Mouse (Mus musculus): ENCODE data around the gene Tbc1d17.

Gene Tbc1d17

DNA sequence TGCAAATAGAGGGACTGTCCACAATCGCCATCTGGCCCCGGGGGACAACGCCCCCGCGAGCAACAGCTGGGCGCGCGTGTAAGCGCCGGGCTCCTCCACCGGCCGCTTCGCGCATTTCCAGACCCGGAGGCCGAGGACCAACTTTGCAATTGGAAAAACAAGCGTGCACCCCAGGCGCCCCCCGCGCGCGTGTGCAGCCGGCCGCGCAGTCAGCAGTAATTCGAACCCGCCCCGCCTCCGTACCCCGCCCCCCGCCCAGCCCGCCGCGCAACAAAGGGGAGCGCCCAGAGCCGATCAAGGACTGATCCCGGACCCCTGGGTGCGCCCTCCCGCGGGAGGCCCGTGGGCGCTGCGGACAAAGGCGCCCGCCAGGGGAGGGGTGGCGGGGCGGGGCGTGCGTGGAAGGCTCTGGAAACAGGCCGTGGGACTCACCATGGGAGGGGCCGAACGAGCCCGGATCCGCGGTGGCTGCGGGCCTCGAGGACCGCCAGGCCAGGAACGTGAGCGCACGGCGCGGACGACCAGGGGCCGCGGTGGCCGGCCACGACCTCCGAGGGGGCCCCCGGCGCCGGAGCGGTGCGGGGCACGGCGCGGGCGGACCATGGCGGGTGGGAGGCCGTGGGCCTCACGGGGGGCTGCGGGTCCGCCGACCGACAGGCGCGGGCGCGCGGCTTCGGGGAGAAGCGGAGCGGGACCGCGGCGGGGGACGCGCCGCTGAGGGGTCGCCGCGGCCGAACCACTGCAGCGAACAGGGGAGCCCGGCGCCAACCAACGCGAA, 20.2 kb upstream of the Tbc1d17 start:
- no peak for DNase-seq (ENCODE audit: low spot score)

DNA sequence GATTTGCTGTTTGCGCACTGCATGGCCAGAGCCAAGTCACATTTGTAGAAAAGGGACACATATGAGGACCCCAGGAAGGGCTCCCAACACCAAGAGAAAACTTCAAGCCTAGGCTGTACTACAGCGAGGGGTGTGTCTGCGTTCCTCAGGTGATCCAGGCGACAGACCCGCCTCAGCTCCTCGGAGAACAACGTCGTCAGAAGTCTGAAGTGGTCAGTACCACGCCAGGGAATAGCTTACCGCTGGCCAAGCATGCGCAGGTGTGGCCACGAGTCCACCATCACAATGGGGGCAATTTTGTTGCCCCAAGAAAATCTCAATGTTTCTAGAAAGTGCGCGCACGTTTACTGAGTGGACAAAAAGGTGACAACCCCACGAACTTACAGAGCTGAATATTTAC, 19.6 kb upstream of the Tbc1d17 start:
- no peak for DNase-seq (ENCODE audit: low spot score)

DNA sequence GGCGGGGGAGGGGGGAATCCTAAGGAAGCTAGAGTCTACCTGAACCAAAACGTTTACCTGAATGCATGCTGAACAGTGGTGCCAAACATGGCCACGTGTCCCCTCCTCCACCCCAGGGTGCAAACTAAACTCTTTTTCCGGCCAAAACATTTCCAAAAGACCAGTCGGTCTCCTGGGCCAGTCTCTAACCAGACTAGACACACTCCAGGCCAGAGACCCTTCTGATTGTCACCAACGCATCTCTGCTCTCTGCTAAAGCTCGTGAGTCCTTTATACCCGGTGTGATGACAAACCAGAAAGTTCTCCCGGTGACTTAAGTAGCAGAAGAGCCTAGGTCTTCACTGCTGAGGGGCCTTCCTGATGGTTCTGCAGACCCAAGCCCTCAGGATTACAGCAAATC, 18.9 kb upstream of the Tbc1d17 start:
- DNase-seq (ENCODE audit: low spot score) = no peak

DNA sequence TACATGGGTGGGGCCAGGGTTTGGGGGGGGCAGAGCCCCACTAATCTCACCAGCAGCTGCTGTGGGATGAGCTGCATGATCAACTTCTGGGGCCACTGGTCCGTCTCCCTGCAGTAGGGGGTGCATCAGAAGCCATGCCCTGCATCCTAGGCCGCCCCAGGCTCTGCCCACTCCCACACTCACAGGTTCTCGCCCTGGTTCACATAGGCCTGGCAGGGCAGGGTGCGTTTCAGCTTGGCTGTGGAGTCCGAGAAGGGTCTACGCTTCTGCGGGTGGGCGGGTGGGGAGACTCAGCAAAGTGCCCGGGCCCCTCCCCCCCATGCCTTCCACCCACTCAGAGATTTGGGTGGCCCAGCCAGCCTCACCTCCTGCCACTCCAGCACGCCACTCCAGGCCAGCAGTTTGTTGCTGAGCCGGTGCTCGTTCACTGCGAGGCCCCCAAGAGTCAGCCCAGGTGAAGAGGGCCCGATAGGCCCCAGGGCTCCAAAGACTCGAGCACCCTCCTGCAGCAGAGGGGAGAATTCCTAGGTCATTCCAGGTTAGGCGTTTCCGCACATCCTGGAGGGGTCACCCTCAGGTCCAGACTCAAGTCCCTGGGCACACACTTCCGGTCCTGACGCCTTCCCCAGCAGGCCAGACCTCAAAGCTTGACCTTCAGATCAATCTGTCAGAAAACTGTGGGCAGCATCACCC, 18.3 kb upstream of the Tbc1d17 start:
- DNase-seq (ENCODE audit: low spot score) = no peak

DNA sequence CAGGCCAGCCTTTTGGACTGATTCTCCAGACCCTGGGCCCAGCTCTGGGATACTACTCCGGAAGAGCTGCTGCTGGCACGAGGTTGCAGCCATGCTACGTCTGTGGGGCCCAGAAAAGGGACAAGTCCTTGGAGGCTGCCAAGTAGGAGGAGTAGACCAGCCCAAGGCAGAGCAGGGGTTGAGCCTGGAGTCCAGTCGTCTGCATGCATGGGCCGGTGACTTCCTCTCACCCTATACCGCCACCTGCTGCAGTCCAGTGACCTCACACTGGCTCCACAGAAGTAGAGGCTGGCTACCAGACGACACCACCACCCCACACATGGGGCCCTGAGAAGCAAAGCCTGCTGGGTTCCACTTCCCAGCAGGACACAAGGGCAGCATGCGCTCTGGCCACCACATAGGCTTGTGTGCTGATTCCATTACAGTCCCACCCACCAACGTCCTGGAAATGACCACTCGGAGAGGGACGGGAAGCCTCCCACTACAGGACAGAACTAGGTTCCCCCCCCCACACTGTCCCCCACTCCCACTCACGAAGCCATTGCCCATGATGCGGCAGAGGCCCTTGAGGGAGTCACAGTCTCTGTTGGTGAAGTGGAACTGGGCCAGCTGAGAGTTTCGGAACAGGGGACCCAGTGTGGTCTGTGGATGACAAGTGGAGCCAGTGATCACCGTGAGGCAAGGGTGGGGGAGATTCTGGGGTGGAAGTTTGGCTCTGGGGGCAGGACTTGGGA, 17.6 kb upstream of the Tbc1d17 start:
- DNase-seq (ENCODE audit: low spot score) = no peak

DNA sequence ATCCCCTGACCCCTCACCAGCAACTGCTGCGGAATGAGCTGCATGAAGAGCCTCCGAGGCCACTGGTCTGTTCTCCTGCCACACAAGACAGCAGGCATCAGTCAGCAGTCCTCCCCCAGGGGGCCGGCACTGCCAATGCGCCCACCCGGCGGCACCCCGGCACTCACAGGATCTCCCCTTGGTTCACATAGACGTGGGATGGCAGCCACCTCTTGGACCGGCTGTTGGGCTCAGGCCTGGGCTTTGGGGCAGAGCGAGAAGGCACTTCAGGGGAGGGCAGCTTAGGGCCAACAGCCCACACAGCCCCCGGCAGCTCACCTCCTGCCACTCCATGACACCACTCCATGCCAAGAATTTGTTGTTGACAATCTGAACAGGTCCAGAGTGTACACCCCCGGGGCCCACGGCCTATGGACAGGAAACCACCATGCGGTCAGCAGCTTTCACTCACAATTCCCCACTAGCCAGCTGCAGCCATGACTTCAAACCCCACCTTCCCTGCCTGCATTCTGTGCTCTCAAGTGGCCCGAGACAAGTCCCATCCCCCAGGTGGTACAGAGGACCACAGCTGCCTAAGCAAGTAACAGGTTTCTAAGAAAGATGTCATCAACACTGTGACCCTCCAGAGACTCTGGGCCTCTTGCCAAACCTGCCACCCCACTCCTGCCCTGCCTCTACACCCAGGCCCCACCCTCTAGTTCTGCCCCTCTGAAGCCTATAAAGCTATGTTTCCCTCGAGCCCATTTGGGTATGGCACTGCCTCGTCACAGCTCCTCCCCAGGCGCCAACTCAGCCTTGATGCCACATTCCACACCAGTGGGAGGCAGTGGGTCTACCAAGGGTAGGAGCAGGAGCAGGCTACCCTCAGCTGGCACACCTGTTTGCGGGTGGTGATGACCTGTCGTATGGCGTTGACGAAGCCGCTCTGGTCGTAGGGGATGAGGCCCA, 16.0 kb upstream of the Tbc1d17 start:
- DNase-seq (ENCODE audit: low spot score) = no peak

DNA sequence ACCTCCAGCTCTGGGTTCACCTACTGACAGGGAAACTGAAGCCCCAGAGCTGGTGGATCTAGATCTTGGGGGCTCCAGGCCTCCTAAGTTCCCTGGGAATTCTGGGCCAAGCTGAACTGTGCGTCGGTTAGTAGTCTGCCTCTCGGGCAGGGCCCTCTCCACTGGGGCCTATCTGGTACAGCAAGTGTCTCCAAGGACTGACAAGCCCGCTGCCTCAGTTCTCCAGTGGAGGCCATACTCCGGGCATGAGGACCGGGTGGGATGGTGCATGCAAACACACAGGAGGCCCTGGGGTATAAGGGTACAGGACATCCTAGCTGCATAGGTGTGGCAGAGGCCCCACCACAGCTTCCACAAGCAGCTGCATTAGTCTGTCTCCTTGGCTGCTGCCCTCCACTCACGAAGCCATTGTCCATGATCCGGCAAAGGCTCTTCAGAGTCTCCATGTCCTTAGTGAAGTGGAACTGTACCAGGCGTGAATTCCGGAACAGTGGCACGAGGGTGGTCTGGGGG, 15.2 kb upstream of the Tbc1d17 start:
- DNase-seq (ENCODE audit: low spot score) = no peak

DNA sequence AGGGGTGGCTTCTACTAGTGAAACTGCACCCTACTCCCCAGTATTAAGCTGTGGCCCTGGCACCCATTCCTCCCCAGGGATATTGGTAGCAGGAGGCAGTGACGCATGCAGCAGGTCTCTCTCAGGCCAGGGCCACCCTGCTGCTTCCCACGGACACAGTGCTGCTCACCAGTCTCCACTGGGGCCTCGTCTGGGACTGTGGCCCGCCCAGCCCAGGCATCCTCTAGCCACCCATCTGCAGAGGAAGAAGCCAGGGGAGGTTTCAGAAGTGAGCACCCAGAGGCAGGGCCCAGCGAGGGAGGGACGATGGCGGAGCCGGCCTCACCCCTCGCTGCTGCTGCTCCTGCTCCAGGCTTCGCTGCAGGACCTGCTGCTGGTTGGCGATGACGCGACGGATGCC, 14.3 kb upstream of the Tbc1d17 start:
- no peak for DNase-seq (ENCODE audit: low spot score)

DNA sequence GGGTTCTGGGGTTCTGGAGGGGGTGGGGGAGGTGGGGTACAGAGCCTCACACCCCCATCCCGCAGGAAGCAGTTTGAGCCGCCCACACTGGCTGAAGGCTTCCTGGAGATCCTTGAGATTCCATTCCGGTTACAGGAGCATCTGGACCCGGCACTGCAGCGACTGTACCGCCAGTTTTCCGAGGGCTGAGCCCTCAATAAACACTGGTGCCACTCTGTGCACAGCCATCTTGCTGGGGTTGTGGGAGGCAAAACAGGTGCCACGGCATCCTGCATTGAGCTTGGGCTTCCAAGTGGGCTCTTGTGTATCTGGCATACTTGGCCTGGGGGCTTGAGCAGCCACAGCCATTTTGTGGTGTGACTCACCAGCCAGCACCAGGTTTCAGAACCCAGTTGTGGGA, 13.6 kb upstream of the Tbc1d17 start:
- DNase-seq (ENCODE audit: low spot score) = no peak

DNA sequence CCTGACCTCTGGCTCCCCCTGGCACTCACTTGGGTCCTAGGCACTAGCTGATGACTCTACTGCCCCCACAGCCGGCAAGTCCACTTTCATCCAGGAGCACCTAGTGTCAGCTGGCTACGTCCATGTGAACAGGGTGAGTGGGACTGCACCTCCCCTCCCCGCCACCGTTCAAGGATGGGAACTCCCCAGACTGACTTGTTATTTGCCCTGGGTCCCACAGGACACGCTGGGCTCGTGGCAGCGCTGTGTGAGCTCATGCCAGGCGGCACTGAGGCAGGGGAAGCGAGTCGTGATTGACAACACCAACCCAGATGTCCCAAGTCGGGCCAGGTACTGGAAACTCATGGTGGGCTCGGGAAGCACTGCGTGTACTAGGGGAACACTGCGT, 12.5 kb upstream of the Tbc1d17 start:
- no peak for DNase-seq (ENCODE audit: low spot score)

DNA sequence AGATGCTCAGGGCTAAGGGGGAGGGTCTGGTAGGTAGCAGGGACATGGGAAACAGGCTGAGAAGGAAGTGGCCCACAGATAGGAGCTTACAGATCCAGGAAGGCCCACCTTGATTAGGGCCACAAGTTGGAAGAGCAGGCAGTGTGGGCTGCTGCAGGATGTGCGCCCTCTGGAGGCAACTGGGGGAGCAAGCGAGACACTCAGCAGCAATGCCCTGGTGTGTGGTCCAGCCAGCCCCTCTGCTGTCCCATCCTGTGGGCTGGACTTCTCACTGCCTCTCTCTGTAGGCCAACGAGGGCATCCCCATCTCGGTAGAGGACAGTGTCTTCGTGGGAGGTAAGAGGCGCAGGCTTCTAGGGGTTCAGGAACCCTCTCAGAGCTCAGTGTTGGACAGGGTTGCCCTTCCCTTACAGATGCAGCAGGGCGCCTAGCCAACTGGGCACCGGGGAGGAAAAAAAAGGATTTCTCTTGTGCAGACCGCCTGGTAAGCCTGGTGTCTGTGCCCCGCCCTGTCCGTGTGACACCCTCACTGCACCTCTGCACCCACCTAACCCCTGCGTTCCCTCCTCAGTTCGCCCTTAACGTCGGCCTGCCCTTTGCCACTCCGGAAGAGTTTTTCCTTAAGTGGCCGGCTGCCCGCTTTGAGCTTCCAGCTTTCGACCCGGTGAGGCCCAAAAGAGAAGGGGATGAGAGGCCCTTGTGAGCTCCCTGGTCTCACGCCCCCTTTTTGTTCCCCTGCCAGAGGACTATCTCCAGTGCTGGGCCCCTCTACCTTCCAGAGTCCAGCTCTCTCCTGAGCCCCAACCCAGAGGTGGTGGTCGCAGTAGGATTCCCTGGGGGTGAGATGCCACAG, 11.9 kb upstream of the Tbc1d17 start:
- peak; percentile 61 for DNase-seq (ENCODE audit: low spot score)

DNA sequence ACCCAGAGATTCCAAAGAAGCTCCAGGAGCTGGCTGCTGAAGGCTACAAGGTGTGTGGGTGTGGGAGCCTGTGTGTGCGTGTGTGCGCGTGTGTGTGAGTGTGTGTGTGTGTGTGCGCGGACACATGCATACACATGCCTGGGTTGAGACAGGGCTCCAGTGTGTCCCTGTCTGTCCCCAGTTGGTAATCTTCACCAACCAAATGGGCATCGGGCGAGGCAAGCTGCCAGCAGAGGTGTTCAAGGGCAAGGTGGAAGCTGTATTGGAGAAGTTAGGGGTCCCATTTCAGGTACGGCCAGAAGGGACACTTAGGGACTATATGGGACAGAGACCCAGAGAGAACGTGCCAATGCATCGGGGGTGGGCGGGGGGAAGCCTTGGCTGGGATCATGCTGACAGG, 11.0 kb upstream of the Tbc1d17 start:
- no peak for DNase-seq (ENCODE audit: low spot score)

DNA sequence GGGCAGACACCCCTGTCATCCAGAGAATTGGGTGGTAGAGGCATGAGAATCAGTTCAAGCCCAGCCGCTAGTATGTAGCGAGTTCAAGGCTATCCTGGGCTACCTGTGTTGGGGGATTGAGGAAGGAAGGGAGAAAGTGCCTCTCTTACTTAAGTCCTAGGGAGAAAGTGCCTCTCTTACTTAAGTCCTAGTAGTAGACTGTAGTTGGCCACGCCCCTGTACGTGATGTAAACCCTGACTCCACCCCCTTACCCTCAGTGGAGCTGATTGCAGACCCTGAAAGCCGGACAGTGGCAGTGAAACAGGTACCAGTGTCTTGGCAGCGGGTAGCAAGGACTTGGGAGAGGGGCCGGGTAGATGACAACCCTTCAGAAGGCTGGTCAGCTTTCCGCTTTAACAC, 9.0 kb upstream of the Tbc1d17 start:
- DNase-seq (ENCODE audit: low spot score) = peak; percentile 80

DNA sequence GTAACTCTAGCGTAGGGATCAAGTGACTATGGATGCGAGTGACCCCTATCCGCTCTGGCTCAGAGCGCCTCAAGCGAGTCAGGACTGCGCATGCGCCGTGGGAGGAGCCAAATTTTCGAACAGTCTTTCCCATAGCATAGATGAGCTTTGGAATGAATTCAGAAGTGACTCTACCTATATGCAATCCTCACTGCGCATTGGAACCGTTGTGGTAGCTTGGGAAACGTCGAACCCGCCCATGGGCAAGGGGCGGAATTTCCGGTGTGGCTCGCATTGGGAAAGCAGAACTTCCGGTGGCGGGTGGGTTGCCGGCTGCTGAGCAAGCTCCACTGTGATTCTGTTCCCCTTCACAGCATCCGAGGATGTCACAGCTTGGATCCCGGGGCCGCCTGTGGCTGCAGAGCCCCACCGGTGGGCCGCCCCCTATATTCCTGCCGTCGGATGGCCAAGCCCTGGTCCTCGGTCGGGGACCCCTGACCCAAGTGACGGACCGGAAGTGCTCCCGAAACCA, 8.2 kb upstream of the Tbc1d17 start, which contains the start of gene Pnkp:
Gene Pnkp (plus strand): TSS at position 98 of the 511 bp plus-strand sequence.
- peak; percentile 85 for DNase-seq (ENCODE audit: low spot score)

DNA sequence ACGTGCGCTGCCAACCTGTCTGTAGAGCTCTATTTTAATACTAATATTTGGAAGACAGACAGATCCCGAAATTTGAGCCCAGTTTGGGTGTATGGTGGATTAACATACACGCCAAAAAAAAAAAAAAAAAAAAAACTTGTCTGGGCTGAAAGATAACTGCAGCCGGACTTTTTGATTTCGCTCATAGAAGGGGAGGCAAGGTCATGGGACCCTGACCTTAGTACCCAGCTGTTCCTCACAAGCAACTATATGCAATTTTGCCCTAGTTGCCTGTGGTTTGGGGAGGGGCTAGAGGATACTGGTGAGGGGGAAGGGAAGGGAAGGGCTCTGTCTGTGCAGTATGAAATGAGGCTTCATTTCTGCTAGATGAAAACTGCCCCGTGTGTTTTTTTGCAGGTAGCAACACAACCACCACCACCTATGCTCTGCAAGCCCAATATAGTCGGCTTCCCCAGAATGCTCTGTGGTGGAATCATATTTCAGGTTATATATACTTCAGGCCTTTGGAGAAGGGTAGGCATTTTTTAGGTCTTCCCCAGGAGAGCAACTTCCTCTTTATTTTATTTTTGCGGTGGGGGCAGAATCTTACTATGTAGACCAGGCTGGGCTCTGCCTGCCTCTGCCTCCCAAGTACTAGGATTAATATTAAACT, 7.5 kb upstream of the Tbc1d17 start:
- peak; percentile 50 for DNase-seq (ENCODE audit: low spot score)

DNA sequence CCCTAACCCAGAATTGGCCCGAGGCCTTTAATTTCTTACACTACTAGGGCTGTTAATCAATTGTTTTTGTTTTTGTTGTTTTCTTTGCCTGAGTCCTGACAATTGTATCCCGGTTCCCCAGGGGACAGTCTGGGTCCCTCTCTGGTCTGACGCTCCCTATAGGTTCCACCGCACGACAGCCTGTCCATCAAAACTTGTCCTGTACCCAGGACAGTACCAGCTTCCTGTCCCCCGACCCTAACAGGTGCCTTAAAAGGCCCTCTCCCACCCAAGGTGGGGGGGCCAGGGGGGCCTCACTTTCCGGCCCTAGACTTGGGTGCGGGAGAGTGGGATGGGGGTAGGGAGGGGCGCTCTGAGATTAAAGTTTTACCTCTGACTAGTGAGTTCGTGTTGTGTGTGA, 6.2 kb upstream of the Tbc1d17 start:
- no peak for DNase-seq (ENCODE audit: low spot score)

DNA sequence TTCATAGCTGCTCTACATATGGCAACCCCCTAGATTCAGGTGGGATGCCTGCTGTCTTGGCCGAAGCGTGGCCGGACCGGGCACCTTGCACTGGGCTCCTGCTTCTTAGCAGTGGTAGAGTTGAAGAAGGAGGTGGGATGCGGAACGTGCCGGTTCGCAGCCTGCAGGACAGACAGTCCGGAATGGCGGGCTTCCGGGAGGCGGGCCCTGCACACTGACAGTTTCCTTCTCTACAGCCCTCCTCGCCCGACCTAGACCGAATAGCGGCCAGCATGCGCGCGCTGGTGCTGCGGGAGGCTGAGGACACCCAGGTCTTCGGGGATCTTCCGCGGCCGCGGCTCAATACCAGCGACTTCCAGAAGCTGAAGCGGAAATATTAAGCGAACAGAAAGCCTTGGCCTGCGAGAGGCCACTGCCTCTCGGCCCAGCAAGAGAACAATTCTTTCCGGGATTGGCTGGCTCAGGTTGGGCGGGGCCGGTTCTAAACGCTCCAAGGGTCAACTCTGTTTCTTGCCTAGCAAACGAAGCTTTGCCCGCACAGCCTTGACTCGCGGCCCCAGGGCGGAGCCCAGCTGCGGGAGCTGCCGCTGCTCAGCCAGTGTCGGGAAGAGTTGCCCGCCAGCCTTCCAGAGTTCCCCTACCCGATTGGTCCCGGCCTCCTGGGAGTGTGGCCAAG, 5.6 kb upstream of the Tbc1d17 start:
- peak; percentile 83 for DNase-seq (ENCODE audit: low spot score)

DNA sequence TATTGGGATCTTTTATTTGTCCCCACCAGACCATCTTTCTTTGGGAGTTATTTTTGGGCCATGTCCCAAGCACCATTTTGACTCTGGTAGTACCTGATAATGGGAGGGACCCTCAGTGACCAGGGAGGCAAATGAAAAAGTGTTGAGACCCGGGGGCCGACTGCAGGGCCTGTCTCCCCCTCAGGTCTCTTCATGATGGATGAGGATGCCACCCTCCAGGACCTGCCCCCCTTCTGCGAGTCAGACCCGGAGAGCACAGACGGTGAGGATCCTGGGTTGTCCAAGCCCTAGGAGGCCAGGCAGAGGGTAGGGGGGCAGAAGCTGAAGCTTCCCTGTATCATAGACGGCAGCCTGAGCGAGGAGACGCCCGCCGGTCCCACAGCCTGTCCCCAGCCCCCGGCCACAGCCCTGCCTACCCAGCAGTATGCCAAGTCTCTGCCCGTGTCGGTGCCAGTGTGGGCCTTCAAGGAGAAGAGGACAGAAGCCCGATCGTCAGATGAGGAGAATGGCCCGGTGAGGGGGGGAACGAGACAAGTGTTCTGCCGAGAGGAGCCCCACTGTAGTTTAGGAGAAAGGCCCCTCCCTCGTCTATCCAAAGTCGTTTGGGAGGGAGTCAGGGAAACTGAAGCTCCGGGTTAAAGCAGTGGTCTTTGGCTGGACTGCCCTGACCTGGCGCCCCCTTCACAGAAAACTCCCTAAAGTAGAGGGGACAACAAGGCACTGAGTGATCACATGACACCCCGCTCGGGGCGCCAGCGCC, 4.9 kb upstream of the Tbc1d17 start:
- DNase-seq (ENCODE audit: low spot score) = no peak

DNA sequence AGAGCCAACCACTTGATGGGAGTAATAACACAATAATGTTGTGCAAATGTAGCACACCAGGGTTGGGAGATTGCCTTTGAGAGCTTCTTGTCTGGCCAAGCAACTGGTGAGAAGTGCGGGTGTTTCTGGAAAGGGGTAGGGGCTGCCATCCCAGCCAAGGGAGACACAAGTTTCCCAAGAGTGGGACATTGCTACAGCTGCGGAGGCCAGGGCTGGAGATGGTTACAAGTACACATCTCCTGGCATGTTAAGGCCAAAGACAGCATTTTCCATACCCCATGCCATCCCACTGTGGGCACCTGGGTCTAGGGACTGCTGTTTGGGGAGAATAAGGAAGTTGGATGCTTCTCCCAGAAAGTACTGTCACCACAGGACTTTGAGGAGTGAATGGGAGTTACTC, 4.2 kb upstream of the Tbc1d17 start:
- no peak for DNase-seq (ENCODE audit: low spot score)

All from c-Kit-positive CD71-positive TER-119-positive erythroid progenitor cells, embryonic 14.5 days (primary cell).